Mouse (Mus musculus) testis, postnatal 14 days (tissue): Measurements from ENCODE around the gene Lrrc34.

Source experiments
- DNase-seq: peaks from one replicate; pipeline ENCODE4 v3.0.0; 2021; ENCODE audit warnings: low spot score

The Lrrc34 gene

DNA sequence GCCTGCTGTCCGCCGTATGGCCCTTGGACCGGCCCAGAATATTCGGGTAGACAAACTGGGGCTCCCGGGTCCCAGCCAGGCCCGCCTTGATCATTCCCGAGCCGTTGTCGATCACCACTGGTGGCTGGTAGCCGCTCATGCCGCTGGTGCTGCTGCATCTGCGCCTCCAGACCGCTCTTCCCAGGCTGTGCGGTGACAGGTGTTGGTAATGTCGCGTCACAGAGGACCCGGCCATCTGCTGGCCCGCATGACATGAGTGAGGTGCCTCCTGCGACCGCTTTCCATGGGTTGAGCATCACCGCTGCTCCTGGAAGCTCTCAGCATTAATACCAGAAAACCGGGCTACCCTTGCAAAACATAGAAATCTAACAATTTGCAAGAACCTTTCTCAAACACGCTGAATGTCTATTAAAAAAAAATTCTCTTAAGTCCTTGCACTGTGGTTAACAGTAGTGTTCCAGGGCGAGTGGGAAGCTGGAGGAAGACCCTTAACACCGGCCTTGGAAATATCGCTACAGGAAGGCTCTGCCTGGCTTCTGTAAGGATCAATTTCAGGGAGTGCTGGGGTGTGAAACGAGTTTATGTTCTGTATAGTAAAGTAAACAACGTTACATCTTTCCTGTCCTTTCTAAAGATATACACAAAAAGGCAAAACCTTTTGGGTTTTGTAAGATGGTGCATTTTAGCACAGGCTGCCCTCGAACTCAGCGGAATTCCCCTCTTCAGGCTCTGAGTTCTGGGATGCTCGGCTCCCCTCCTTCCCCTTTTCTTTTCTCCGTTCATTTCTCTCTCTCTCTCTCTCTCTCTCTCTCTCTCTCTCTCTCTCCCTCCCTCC lies 47.7 kb downstream of the Lrrc34 start, which contains the start of gene Actrt3:
Gene Actrt3 (minus strand): TSS at position 229 of the 835 bp plus-strand sequence.
- no peak for DNase-seq

GRCm38 (mm10) chr3:30597271-30597670 lies 50.4 kb downstream of the Lrrc34 start:
- DNase-seq = peak; percentile 74

DNA sequence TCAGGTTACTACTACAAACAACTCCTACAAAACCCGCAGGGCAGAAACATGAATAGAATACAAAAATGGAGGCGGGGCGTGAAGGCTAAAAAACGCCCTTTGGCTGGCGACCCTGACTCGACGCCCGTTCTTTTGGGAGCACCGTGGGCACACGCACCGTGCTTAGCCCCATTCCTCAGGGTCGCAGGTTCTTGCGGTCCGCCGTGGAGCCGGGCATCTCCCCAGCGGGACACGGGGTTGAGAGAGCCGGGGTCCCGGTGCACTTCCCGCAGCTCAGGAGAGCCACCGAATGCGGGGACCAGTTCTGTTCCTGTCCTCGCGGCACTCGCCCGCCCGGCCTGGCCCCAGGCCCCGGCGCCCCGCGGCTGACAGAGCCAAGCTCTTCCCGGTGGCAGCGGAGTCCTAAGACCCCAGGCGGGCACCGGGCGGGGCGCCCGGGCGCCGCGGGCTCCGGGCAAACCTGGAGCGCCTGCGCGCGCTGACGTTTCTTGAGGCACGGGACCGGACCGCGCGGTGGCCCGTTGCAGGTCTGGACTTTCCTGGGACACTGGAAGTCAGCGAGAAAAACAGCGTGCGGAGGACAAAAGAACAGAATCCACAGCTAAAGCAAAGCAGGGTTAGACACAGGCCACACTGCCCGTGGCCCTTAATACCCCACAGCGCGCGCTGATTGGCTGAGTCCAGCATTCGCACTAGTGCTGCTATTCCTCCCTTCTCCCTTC lies 52.4 kb downstream of the Lrrc34 start:
- no peak for DNase-seq

DNA sequence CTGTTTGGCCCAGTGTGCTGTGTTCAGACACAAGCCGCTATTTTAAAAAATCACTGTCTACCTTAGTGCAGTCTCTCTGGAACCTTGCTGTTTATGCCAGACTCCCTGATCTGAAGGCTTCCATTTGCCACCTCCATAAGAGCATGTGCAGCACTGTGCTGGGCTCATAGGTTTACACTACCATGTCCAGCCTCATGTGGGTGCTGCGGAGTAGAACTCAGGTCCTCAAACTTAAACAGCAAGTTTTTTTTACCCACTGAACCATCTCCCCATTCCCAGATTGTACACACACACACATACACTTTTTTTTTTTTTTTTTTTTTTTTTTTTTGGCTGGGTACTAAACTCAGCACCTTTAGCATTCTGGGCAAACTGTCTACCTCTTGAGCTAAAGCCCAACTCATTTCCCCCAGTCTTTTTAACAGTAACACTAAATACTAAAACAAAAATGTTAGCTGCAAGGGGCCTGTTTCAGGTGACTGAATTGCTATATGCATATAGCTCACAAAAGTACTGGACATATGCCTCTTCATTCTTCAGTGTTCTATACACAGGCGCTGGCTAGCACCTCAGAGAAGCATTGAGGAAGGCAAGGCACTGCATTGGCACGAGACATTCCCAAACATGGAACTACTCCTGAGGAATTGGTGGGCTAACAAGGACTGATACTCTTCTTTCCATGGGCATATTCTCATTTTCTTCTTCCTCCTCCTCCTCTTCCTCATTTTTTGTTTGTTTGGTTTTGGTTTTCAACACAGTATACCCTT lies 53.8 kb downstream of the Lrrc34 start:
- DNase-seq = no peak

DNA sequence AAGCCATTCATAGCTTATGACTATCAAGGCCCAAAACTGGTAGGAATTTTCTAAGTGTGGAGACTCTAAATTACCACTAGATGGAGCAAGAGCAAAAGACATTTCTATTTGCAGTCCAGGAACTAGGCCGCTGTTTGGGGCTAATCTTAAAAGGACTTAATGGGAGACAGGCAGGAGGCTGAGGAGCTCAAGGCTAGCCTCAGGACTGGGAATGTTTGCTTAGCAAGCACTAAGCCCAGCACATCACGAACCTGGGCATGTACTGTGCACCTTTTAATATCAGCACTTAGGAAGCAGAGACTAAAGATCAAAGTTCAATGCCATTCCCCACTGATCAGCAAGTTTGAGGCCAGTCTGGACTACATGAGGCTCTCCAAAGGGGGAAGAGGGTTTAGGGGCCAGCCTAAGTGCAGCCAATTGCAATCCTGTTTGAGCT lies 55.2 kb downstream of the Lrrc34 start:
- no peak for DNase-seq

- no peak for DNase-seq
Measured at GRCm38 (mm10) chr3:30588865-30589264, 58.8 kb downstream of the Lrrc34 start.
